Mouse (Mus musculus): ENCODE measurements around the gene Capns1.
A peak's percentile ranks its signal among the peaks of the same experiment; 100 is the strongest.
"Not testable (repeated sequence)": the region's sequence is repeated elsewhere in the genome, so short reads cannot be mapped to it uniquely, and the experiment has no call there.

Capns1 gene

GRCm38 (mm10) chr7:30202895-30203690 is 4.5 kb upstream of the Capns1 start:
- DNase-seq, result no peak

GRCm38 (mm10) chr7:30200661-30201060 is 2.0 kb upstream of the Capns1 start:
- not testable (repeated sequence) for DNase-seq

GRCm38 (mm10) chr7:30200200-30200599 is 1.6 kb upstream of the Capns1 start:
- no peak for DNase-seq

GRCm38 (mm10) chr7:30199498-30200139 is 1.0 kb upstream of the Capns1 start:
- DNase-seq, result no peak

GRCm38 (mm10) chr7:30197592-30198129 is 950 bp downstream of the Capns1 start:
- peak in 1 of 2 experiments; percentile 14 for DNase-seq

GRCm38 (mm10) chr7:30196171-30196570 is 2.4 kb downstream of the Capns1 start:
- no peak for DNase-seq

GRCm38 (mm10) chr7:30195461-30195860 is 3.1 kb downstream of the Capns1 start:
- no peak for DNase-seq

- peak; percentile 98 for DNase-seq
Observed at GRCm38 (mm10) chr7:30194884-30195283, 3.7 kb downstream of the Capns1 start.

- DNase-seq, result peak; percentile 64 to 72
Observed at GRCm38 (mm10) chr7:30194101-30194831, 4.3 kb downstream of the Capns1 start.

GRCm38 (mm10) chr7:30193581-30194100 is 5.0 kb downstream of the Capns1 start:
- DNase-seq, result peak; percentile 85 to 90

GRCm38 (mm10) chr7:30193013-30193412 is 5.6 kb downstream of the Capns1 start:
- peak; percentile 31 to 53 for DNase-seq

GRCm38 (mm10) chr7:30192088-30192487 is 6.5 kb downstream of the Capns1 start:
- no peak for DNase-seq

- DNase-seq, result no peak
Observed at GRCm38 (mm10) chr7:30189116-30189491, 9.5 kb downstream of the Capns1 start.

GRCm38 (mm10) chr7:30188344-30189115 is 10.1 kb downstream of the Capns1 start:
- no peak for DNase-seq

- no peak for DNase-seq
Observed at GRCm38 (mm10) chr7:30184641-30185348, 13.8 kb downstream of the Capns1 start.

- peak; percentile 86 to 90 for DNase-seq
Observed at GRCm38 (mm10) chr7:30183879-30184289, 14.7 kb downstream of the Capns1 start, which contains the start of gene Cox7a1. Gene Cox7a1, plus strand, starts transcription at chr7:30184144.

GRCm38 (mm10) chr7:30183189-30183588 is 15.4 kb downstream of the Capns1 start:
- DNase-seq, result not testable (repeated sequence)

GRCm38 (mm10) chr7:30181929-30182328 is 16.7 kb downstream of the Capns1 start:
- not testable (repeated sequence) for DNase-seq

GRCm38 (mm10) chr7:30181308-30181707 is 17.3 kb downstream of the Capns1 start:
- DNase-seq, result peak; percentile 83 to 84

GRCm38 (mm10) chr7:30178256-30178655 is 20.4 kb downstream of the Capns1 start:
- no peak for DNase-seq

GRCm38 (mm10) chr7:30176474-30176873 is 22.1 kb downstream of the Capns1 start:
- no peak for DNase-seq
